Comparison of ENCODE assay signal across 12 mouse cellular contexts in the genomic region with DNA sequence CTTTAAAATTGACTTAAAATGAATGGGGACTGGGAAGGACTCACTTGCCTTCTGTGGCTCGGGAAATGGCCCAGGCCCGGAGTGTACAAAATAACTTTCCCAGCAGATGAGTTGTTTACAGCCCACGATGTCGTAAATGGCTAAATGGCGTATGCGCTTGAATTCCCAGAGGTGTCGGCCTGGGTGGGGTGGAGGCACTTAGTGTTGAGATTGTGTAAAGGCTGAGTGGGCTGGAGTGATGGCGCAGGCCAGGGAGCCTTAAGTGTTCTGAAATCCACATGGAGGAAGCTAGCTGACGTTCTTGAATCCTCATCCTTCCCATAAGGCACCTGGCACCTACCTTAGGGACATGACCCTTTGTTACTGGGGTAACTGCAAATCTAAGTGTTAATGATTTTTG. TPM values are rescaled to one million over a fixed set of nuclear protein-coding genes. Genes with fewer than 3 reads are reported as not detected.
DNase-seq lines count a peak whose midpoint lies in the region; ATAC-seq and TF ChIP-seq lines count a peak whose summit lies in the region.
"Had no signal": no experiment of that assay in that cellular context is flagged by ENCODE, and none has a peak within 500 bp of the region (broad histone marks: within the 10 kb centered on the region; RNA-seq: fewer than 3 reads in every experiment).

No protein-coding gene starts in this region.

- no peak for TF ChIP-seq POLR2A in small intestine, adult 2 months (IDR thresholded peaks at IDR 0.05; ENCODE audit: low read depth, low read length)

- no peak for TF ChIP-seq CTCF in small intestine, adult 2 months (IDR thresholded peaks at IDR 0.05; ENCODE audit: extremely low read depth, insufficient read length, insufficient replicate concordance, low read depth, low read length)

- H3K9me3 ChIP-seq in neural tube, embryonic 13.5 days = no peaks in the 10 kb centered on the region
- no peaks in the 10 kb centered on the region for H3K9me3 ChIP-seq in neural tube, embryonic 15.5 days (replicated peaks)
- H3K9me3 ChIP-seq: forebrain, embryonic 12.5 days; limb, embryonic 12.5 days; megakaryocyte, embryonic 14.5 days had no signal

- intact Hi-C loops in left cerebral cortex, postnatal 10 days (cut with DNase I) = no loop called here

- peaks cover 28% of the 10 kb centered on the region for H3K4me1 ChIP-seq in neural tube, embryonic 13.5 days (replicated peaks)
- peaks cover 20% of the 10 kb centered on the region for H3K4me1 ChIP-seq in neural tube, embryonic 15.5 days
- peaks cover 17% of the 10 kb centered on the region for H3K4me1 ChIP-seq in small intestine, adult 2 months (ENCODE audit: control insufficient read depth, insufficient read depth, insufficient read length, low read length)

- DNase-seq in cerebellum, adult 8-10 months = peak; percentile 16
- no peak for DNase-seq in cerebellum, postnatal 25 days
- DNase-seq in kidney, postnatal 14 days = peak; percentile 48
- no peak for DNase-seq in left cerebral cortex, postnatal 10 days (ENCODE audit: extremely low spot score in 1 of 2, low spot score in 2 of 2)
- no peak for DNase-seq in right cerebral cortex, postnatal 36 days (ENCODE audit: low spot score in 2 of 2)
- DNase-seq: B cell, adult 2 months had no signal

- no peak overlapping the region for H3K9ac ChIP-seq in neural tube, embryonic 13.5 days
- H3K9ac ChIP-seq in neural tube, embryonic 15.5 days (replicated peaks) = no peak overlapping the region
- H3K9ac ChIP-seq: forebrain, embryonic 12.5 days; limb, embryonic 12.5 days had no signal

- H3K27me3 ChIP-seq in neural tube, embryonic 13.5 days = 0 out of 2 replicates have a peak, but pooled peaks cover 8% of the 10 kb centered on the region
- H3K27me3 ChIP-seq in neural tube, embryonic 15.5 days (replicated peaks) = no peaks in the 10 kb centered on the region
- H3K27me3 ChIP-seq in small intestine, adult 2 months (ENCODE audit: control insufficient read depth, insufficient read depth, low read length) = no peaks in the 10 kb centered on the region
- H3K27me3 ChIP-seq: limb, embryonic 12.5 days; megakaryocyte, embryonic 14.5 days had no signal

- 0 out of 2 replicates have a peak, but pooled peaks have one; percentile 28 for ATAC-seq in neural tube, embryonic 13.5 days (ENCODE audit: low read depth)
- no peak for ATAC-seq in neural tube, embryonic 15.5 days (ENCODE audit: low FRiP score)

- 0 out of 2 replicates have a peak overlapping the region, but pooled peaks have one; percentile 46 for H3K27ac ChIP-seq in neural tube, embryonic 13.5 days (replicated peaks)
- H3K27ac ChIP-seq in neural tube, embryonic 15.5 days (replicated peaks) = no peak overlapping the region
- peak overlapping the region; percentile 44; the same call in 1 of the 2 replicates for H3K27ac ChIP-seq in small intestine, adult 2 months (ENCODE audit: insufficient read depth, low read depth, low read length)
- H3K27ac ChIP-seq: forebrain, embryonic 12.5 days; limb, embryonic 12.5 days had no signal

- no peaks in the 10 kb centered on the region; the same call in 1 of the 2 replicates for H3K36me3 ChIP-seq in neural tube, embryonic 13.5 days
- H3K36me3 ChIP-seq in neural tube, embryonic 15.5 days = no peaks in the 10 kb centered on the region
- H3K36me3 ChIP-seq in small intestine, adult 2 months (ENCODE audit: control insufficient read depth, insufficient read depth, low read length) = peaks cover 6% of the 10 kb centered on the region; the same call in 1 of the 2 replicates
- H3K36me3 ChIP-seq: forebrain, embryonic 12.5 days had no signal

- WGBS in neural tube, embryonic 13.5 days = 32% methylated on average over 9 of the region's 9 CpGs
- 28% methylated on average over 9 of the region's 9 CpGs for WGBS in neural tube, embryonic 15.5 days
- WGBS in small intestine, adult 2 months = 31% methylated on average over 9 of the region's 9 CpGs

- H3K4me3 ChIP-seq in neural tube, embryonic 13.5 days = no peak overlapping the region
- no peak overlapping the region for H3K4me3 ChIP-seq in neural tube, embryonic 15.5 days (replicated peaks)
- H3K4me3 ChIP-seq in small intestine, adult 2 months (ENCODE audit: low read depth, low read length) = no peak overlapping the region
- H3K4me3 ChIP-seq: forebrain, embryonic 12.5 days; limb, embryonic 12.5 days; megakaryocyte, embryonic 14.5 days had no signal

- no peak overlapping the region for H3K4me2 ChIP-seq in neural tube, embryonic 13.5 days
- no peak overlapping the region for H3K4me2 ChIP-seq in neural tube, embryonic 15.5 days
- H3K4me2 ChIP-seq: forebrain, embryonic 12.5 days; limb, embryonic 12.5 days had no signal

RNA-seq across cellular contexts. Expression of a gene that starts 7.2 kb away (rescaled TPM):
- 45.1 and 47.8 TPM in 2 replicates for polyA plus RNA-seq in neural tube, embryonic 13.5 days (2015; fragmentation: Nextera tagmentation; extraction: Ambion mirVana)
- 40.0 and 41.8 TPM in 2 replicates for polyA plus RNA-seq in neural tube, embryonic 15.5 days (2015; fragmentation: Nextera tagmentation; extraction: Ambion mirVana)
- 0.98 and 2.0 TPM in 2 replicates for polyA plus RNA-seq in small intestine, adult 2 months (2012; rRNA removed)
- 10 to 100 TPM; 42.6 to 44.1 TPM for total RNA-seq in left cerebral cortex, postnatal 10 days (2021)

RNA-seq across cellular contexts. Expression of a gene that starts 7.5 kb away (rescaled TPM):
- 4.3 and 4.6 TPM in 2 replicates for polyA plus RNA-seq in neural tube, embryonic 13.5 days (2015; fragmentation: Nextera tagmentation; extraction: Ambion mirVana)
- 2.5 and 9.7 TPM in 2 replicates for polyA plus RNA-seq in neural tube, embryonic 15.5 days (2015; fragmentation: Nextera tagmentation; extraction: Ambion mirVana)
- 6.4 and 20.1 TPM in 2 replicates for polyA plus RNA-seq in small intestine, adult 2 months (2012; rRNA removed)
- total RNA-seq in left cerebral cortex, postnatal 10 days (2021) = 1 to 10 TPM; 4.8 to 5.0 TPM

RNA-seq across cellular contexts. Expression of a gene that starts 36.9 kb away (rescaled TPM):
- 1.6 and 1.8 TPM in 2 replicates for polyA plus RNA-seq in neural tube, embryonic 13.5 days (2015; fragmentation: Nextera tagmentation; extraction: Ambion mirVana)
- 1.6 and 2.2 TPM in 2 replicates for polyA plus RNA-seq in neural tube, embryonic 15.5 days (2015; fragmentation: Nextera tagmentation; extraction: Ambion mirVana)
- polyA plus RNA-seq in small intestine, adult 2 months (2012; rRNA removed) = 0.65 and 0.66 TPM in 2 replicates
- total RNA-seq in left cerebral cortex, postnatal 10 days (2021) = 1 to 10 TPM; 1.5 to 1.7 TPM

Comparison
In these comparisons a context has a peak if more than half of its experiments do, and no peak if none do; other contexts are left out.
1. DNase-seq: peak in cerebellum, adult 8-10 months (single experiment) and kidney, postnatal 14 days (single experiment); none in cerebellum, postnatal 25 days (0 of 2), left cerebral cortex, postnatal 10 days (0 of 2) and right cerebral cortex, postnatal 36 days (0 of 2).
2. RNA of a gene that starts 7.2 kb away (polyA plus RNA-seq): 45.1 to 47.8 TPM in neural tube, embryonic 13.5 days and 40.0 to 41.8 TPM in neural tube, embryonic 15.5 days; 0.98 to 2.0 TPM in small intestine, adult 2 months; every median in the first group is over 10 times any median in the second.